26 mouse cellular contexts compared by ENCODE assay signal in genomic region chr9:121923906-121924305, GRCm38 (mm10). TPM values are rescaled to one million over a fixed set of nuclear protein-coding genes. Genes with fewer than 3 reads are reported as not detected.
DNase-seq lines count a peak whose midpoint lies in the region; ATAC-seq and TF ChIP-seq lines count a peak whose summit lies in the region.
"Had no signal": no experiment of that assay in that cellular context is flagged by ENCODE, and none has a peak within 500 bp of the region (broad histone marks: within the 10 kb centered on the region; RNA-seq: fewer than 3 reads in every experiment).

No protein-coding gene starts in this region.

- no peak overlapping the region for H3K4me2 ChIP-seq in forebrain, embryonic 11.5 days (ENCODE audit: low read depth, low read length, severe bottlenecking)
- peak overlapping the region; percentile 32 for H3K4me2 ChIP-seq in liver, embryonic 14.5 days (ENCODE audit: low read depth)
- H3K4me2 ChIP-seq in liver, embryonic 12.5 days, result no peak overlapping the region
- peak overlapping the region; percentile 33 for H3K4me2 ChIP-seq in liver, embryonic 16.5 days (ENCODE audit: low read depth, low read length)
- H3K4me2 ChIP-seq: embryonic facial prominence, embryonic 12.5 days; embryonic facial prominence, embryonic 15.5 days; forebrain, embryonic 13.5 days; heart, embryonic 13.5 days; hindbrain, embryonic 14.5 days had no signal

- no peaks in the 10 kb centered on the region for H3K4me1 ChIP-seq in forebrain, embryonic 11.5 days (replicated peaks; ENCODE audit: control insufficient read depth, insufficient read depth, low read length)
- peaks cover 7% of the 10 kb centered on the region for H3K4me1 ChIP-seq in forebrain, embryonic 10.5 days
- peaks cover 0 to 26% of the 10 kb centered on the region in 2 experiments; a peak in 2 of 4 replicates for H3K4me1 ChIP-seq in liver, embryonic 14.5 days (replicated peaks; ENCODE audit: control insufficient read depth in 2 of 2, insufficient read depth in 2 of 2, low read length in 1 of 2)
- H3K4me1 ChIP-seq in liver, embryonic 12.5 days, result 0 out of 2 replicates have a peak, but pooled peaks cover 5% of the 10 kb centered on the region
- H3K4me1 ChIP-seq in liver, embryonic 16.5 days (ENCODE audit: control insufficient read depth, low read depth, low read length), result peaks cover 7% of the 10 kb centered on the region
- H3K4me1 ChIP-seq: embryonic facial prominence, embryonic 15.5 days; forebrain, embryonic 13.5 days had no signal

- no peak overlapping the region for H3K27ac ChIP-seq in forebrain, embryonic 11.5 days (ENCODE audit: low read depth, low read length)
- no peak overlapping the region for H3K27ac ChIP-seq in forebrain, embryonic 10.5 days
- 0 out of 2 replicates have a peak overlapping the region, but pooled peaks have one; percentile 6 for H3K27ac ChIP-seq in liver, embryonic 14.5 days
- no peak overlapping the region for H3K27ac ChIP-seq in liver, embryonic 12.5 days
- H3K27ac ChIP-seq in liver, embryonic 16.5 days (ENCODE audit: low read length), result peak overlapping the region; percentile 85
- H3K27ac ChIP-seq: embryonic facial prominence, embryonic 12.5 days; embryonic facial prominence, embryonic 15.5 days; forebrain, embryonic 13.5 days; heart, adult 2 months; heart, embryonic 10.5 days; heart, embryonic 13.5 days; hindbrain, embryonic 14.5 days; hindbrain, postnatal 0 days had no signal

- WGBS in forebrain, embryonic 11.5 days, result 79% methylated on average over 5 of the region's 5 CpGs
- 81% methylated on average over 5 of the region's 5 CpGs for WGBS in forebrain, embryonic 10.5 days
- 66% methylated on average over 5 of the region's 5 CpGs for WGBS in liver, embryonic 14.5 days (ENCODE audit: insufficient replicate concordance)
- 67% methylated on average over 5 of the region's 5 CpGs for WGBS in liver, embryonic 12.5 days (ENCODE audit: insufficient replicate concordance)
- WGBS in liver, embryonic 16.5 days (ENCODE audit: insufficient replicate concordance), result 65% methylated on average over 5 of the region's 5 CpGs

- H3K4me3 ChIP-seq in forebrain, embryonic 11.5 days (ENCODE audit: low read depth, low read length), result no peak overlapping the region
- H3K4me3 ChIP-seq in forebrain, embryonic 10.5 days, result no peak overlapping the region
- no peak overlapping the region for H3K4me3 ChIP-seq in liver, embryonic 14.5 days (ENCODE audit: insufficient read depth in 1 of 2, low read depth in 2 of 2, low read length in 2 of 2)
- no peak overlapping the region for H3K4me3 ChIP-seq in liver, embryonic 12.5 days
- H3K4me3 ChIP-seq in liver, embryonic 16.5 days (ENCODE audit: low read depth, low read length), result peak overlapping the region; percentile 20
- H3K4me3 ChIP-seq: embryonic facial prominence, embryonic 12.5 days; embryonic facial prominence, embryonic 15.5 days; forebrain, embryonic 13.5 days; heart, adult 2 months; heart, embryonic 10.5 days; heart, embryonic 13.5 days had no signal

- H3K9ac ChIP-seq in forebrain, embryonic 11.5 days (ENCODE audit: low read length), result no peak overlapping the region
- H3K9ac ChIP-seq in liver, embryonic 14.5 days (replicated peaks), result no peak overlapping the region
- no peak overlapping the region for H3K9ac ChIP-seq in liver, embryonic 12.5 days
- H3K9ac ChIP-seq in liver, embryonic 16.5 days (ENCODE audit: low read depth, low read length), result peak overlapping the region; percentile 10; the same call in 1 of the 2 replicates
- H3K9ac ChIP-seq: embryonic facial prominence, embryonic 12.5 days; embryonic facial prominence, embryonic 15.5 days; forebrain, embryonic 13.5 days; heart, embryonic 13.5 days; hindbrain, embryonic 14.5 days had no signal

- H3K36me3 ChIP-seq in forebrain, embryonic 11.5 days (ENCODE audit: control insufficient read depth, insufficient read depth, low read length), result no peaks in the 10 kb centered on the region
- H3K36me3 ChIP-seq in forebrain, embryonic 10.5 days (replicated peaks), result no peaks in the 10 kb centered on the region
- no peaks in the 10 kb centered on the region for H3K36me3 ChIP-seq in liver, embryonic 14.5 days (replicated peaks; ENCODE audit: control insufficient read depth, insufficient read depth, low read depth)
- H3K36me3 ChIP-seq in liver, embryonic 12.5 days, result no peaks in the 10 kb centered on the region
- H3K36me3 ChIP-seq in liver, embryonic 16.5 days (ENCODE audit: control insufficient read depth, insufficient read depth), result no peaks in the 10 kb centered on the region
- H3K36me3 ChIP-seq: embryonic facial prominence, embryonic 12.5 days; embryonic facial prominence, embryonic 15.5 days; heart, embryonic 10.5 days; heart, embryonic 13.5 days had no signal

- DNase-seq in forebrain, embryonic 11.5 days (ENCODE audit: low spot score), result peak; percentile 29
- DNase-seq in forebrain, embryonic 10.5 days (ENCODE audit: extremely low spot score, low spot score), result no peak
- no peak for DNase-seq in liver, embryonic 14.5 days (ENCODE audit: low read depth in 3 of 3, low spot score in 3 of 3)
- DNase-seq in cerebellum, postnatal 36 days, result no peak
- DNase-seq: adrenal gland, postnatal 25 days; cerebellum, adult 18-20 months; cerebellum, adult 9-10 months; cerebellum, postnatal 14 days; gastrocnemius, postnatal 10 days; heart, adult 2 months; heart, postnatal 14 days; heart, postnatal 4 days had no signal

- no peaks in the 10 kb centered on the region for H3K9me3 ChIP-seq in forebrain, embryonic 11.5 days (ENCODE audit: control insufficient read depth, low read length)
- no peaks in the 10 kb centered on the region for H3K9me3 ChIP-seq in forebrain, embryonic 10.5 days
- no peaks in the 10 kb centered on the region for H3K9me3 ChIP-seq in liver, embryonic 14.5 days (ENCODE audit: control insufficient read depth, low read length)
- no peaks in the 10 kb centered on the region for H3K9me3 ChIP-seq in liver, embryonic 12.5 days (replicated peaks)
- no peaks in the 10 kb centered on the region for H3K9me3 ChIP-seq in liver, embryonic 16.5 days (replicated peaks; ENCODE audit: control insufficient read depth, low read length)
- H3K9me3 ChIP-seq: embryonic facial prominence, embryonic 12.5 days; embryonic facial prominence, embryonic 15.5 days; forebrain, embryonic 13.5 days; heart, embryonic 10.5 days had no signal

- no peaks in the 10 kb centered on the region for H3K27me3 ChIP-seq in forebrain, embryonic 11.5 days (ENCODE audit: control insufficient read depth, insufficient read depth, low read length)
- no peaks in the 10 kb centered on the region for H3K27me3 ChIP-seq in forebrain, embryonic 10.5 days (ENCODE audit: poor library complexity, severe bottlenecking)
- H3K27me3 ChIP-seq in liver, embryonic 14.5 days (ENCODE audit: control insufficient read depth, insufficient read depth, low read length), result no peaks in the 10 kb centered on the region
- H3K27me3 ChIP-seq in liver, embryonic 12.5 days (replicated peaks), result no peaks in the 10 kb centered on the region; the same call in 1 of the 2 replicates
- no peaks in the 10 kb centered on the region for H3K27me3 ChIP-seq in liver, embryonic 16.5 days (ENCODE audit: control insufficient read depth, insufficient read depth, low read depth, low read length)
- H3K27me3 ChIP-seq: embryonic facial prominence, embryonic 12.5 days; embryonic facial prominence, embryonic 15.5 days; forebrain, embryonic 13.5 days had no signal

- no peak for TF ChIP-seq CTCF in liver, embryonic 14.5 days (IDR thresholded peaks at IDR 0.05; ENCODE audit: low read depth)

- TF ChIP-seq EP300 in liver, embryonic 14.5 days (IDR thresholded peaks at IDR 0.05; ENCODE audit: low read depth), result no peak

- ATAC-seq in forebrain, embryonic 11.5 days (replicated peaks; ENCODE audit: low FRiP score), result no peak
- no peak for ATAC-seq in liver, embryonic 14.5 days (ENCODE audit: insufficient read depth)
- no peak for ATAC-seq in liver, embryonic 12.5 days
- peak; percentile 10; the same call in 1 of the 2 replicates for ATAC-seq in liver, embryonic 16.5 days (ENCODE audit: low read depth)
- ATAC-seq: CD4-positive, CD25-positive, alpha-beta regulatory T cell, adult 4 months; forebrain, embryonic 13.5 days; forebrain, embryonic 16.5 days; hindbrain, postnatal 0 days; inflammation-experienced regulatory T-cells, adult 6 months had no signal

RNA-seq across cellular contexts. Expression of gene Cyp8b1, which starts 7.8 kb away (rescaled TPM):
- not detected in 2 replicates for polyA plus RNA-seq in forebrain, embryonic 11.5 days (2014; fragmentation: Nextera tagmentation; extraction: Ambion mirVana)
- not detected in 2 replicates for polyA plus RNA-seq in forebrain, embryonic 10.5 days (2016; fragmentation: Nextera tagmentation; extraction: Ambion mirVana)
- polyA plus RNA-seq in liver, embryonic 14.5 days (2012; rRNA removed), result 0.67 and 0.74 TPM in 2 replicates
- 1.5 and 1.8 TPM in 2 replicates for polyA plus RNA-seq in liver, embryonic 14.5 days (2014; fragmentation: Nextera tagmentation; extraction: Ambion mirVana)
- polyA plus RNA-seq in liver, embryonic 12.5 days (2016; fragmentation: Nextera tagmentation; extraction: Ambion mirVana), result 0.22 and 0.27 TPM in 2 replicates
- polyA plus RNA-seq in liver, embryonic 16.5 days (2015; fragmentation: Nextera tagmentation; extraction: Ambion mirVana), result 13.0 and 19.0 TPM in 2 replicates
- polyA plus RNA-seq: C2C12; CD4-positive, CD25-positive, alpha-beta regulatory T cell, adult 4 months; embryonic facial prominence, embryonic 12.5 days; embryonic facial prominence, embryonic 15.5 days; forebrain, embryonic 13.5 days; forebrain, embryonic 16.5 days; heart, embryonic 10.5 days; heart, embryonic 13.5 days; hindbrain, embryonic 11.5 days; hindbrain, embryonic 14.5 days; hindbrain, postnatal 0 days; inflammation-experienced regulatory T-cells, adult 6 months had no signal

RNA-seq across cellular contexts. Expression of gene Ackr2, which starts 25.8 kb away (rescaled TPM):
- polyA plus RNA-seq in forebrain, embryonic 11.5 days (2014; fragmentation: Nextera tagmentation; extraction: Ambion mirVana), result 0.97 and 1.4 TPM in 2 replicates
- polyA plus RNA-seq in forebrain, embryonic 10.5 days (2016; fragmentation: Nextera tagmentation; extraction: Ambion mirVana), result 0.42 and 0.50 TPM in 2 replicates
- polyA plus RNA-seq in liver, embryonic 14.5 days (2012; rRNA removed), result 0.07 and 0.08 TPM in 2 replicates
- polyA plus RNA-seq in liver, embryonic 14.5 days (2014; fragmentation: Nextera tagmentation; extraction: Ambion mirVana), result 0.20 and 0.37 TPM in 2 replicates
- polyA plus RNA-seq in liver, embryonic 12.5 days (2016; fragmentation: Nextera tagmentation; extraction: Ambion mirVana), result 0.16 and 0.19 TPM in 2 replicates
- 0.43 and 0.72 TPM in 2 replicates for polyA plus RNA-seq in liver, embryonic 16.5 days (2015; fragmentation: Nextera tagmentation; extraction: Ambion mirVana)
- polyA plus RNA-seq: C2C12; CD4-positive, CD25-positive, alpha-beta regulatory T cell, adult 4 months; inflammation-experienced regulatory T-cells, adult 6 months had no signal

RNA-seq across cellular contexts. Expression of gene Fam198a, which starts 26.9 kb away (rescaled TPM):
- polyA plus RNA-seq in forebrain, embryonic 11.5 days (2014; fragmentation: Nextera tagmentation; extraction: Ambion mirVana), result 0.31 and 0.40 TPM in 2 replicates
- 0.41 and 0.58 TPM in 2 replicates for polyA plus RNA-seq in forebrain, embryonic 10.5 days (2016; fragmentation: Nextera tagmentation; extraction: Ambion mirVana)
- polyA plus RNA-seq in liver, embryonic 14.5 days (2012; rRNA removed), result 0.08 and 0.14 TPM in 2 replicates
- polyA plus RNA-seq in liver, embryonic 14.5 days (2014; fragmentation: Nextera tagmentation; extraction: Ambion mirVana), result 0.10 and 0.13 TPM in 2 replicates
- polyA plus RNA-seq in liver, embryonic 12.5 days (2016; fragmentation: Nextera tagmentation; extraction: Ambion mirVana), result 0.20 and 0.44 TPM in 2 replicates
- polyA plus RNA-seq in liver, embryonic 16.5 days (2015; fragmentation: Nextera tagmentation; extraction: Ambion mirVana), result 0.40 and 0.76 TPM in 2 replicates
- polyA plus RNA-seq: C2C12 had no signal

Comparison
In these comparisons a context has a peak if more than half of its experiments do, and no peak if none do; other contexts are left out.
1. H3K27ac ChIP-seq: peak in liver, embryonic 14.5 days (single experiment) and liver, embryonic 16.5 days (single experiment); none in forebrain, embryonic 11.5 days (single experiment), forebrain, embryonic 10.5 days (single experiment) and liver, embryonic 12.5 days (single experiment).
2. H3K4me2 ChIP-seq: peak in liver, embryonic 14.5 days (single experiment) and liver, embryonic 16.5 days (single experiment); none in forebrain, embryonic 11.5 days (single experiment) and liver, embryonic 12.5 days (single experiment).